Mouse (Mus musculus) midbrain, embryonic 15.5 days (tissue): ENCODE results near the gene Arsb. TPM values are rescaled to one million over a fixed set of nuclear protein-coding genes. Genes with fewer than 3 reads are reported as not detected.

Experiments used
- ATAC-seq: fragments of 200-750 bp; cut with Nextera tagmentation; replicated peaks from 2 replicates; pipeline ENCODE4 v1.8.0; 2017; ENCODE audit warnings: moderate TSS enrichment
- H3K27ac ChIP-seq: fragments of 300-500 bp; sonication (generic); 2 replicates; pipeline ENCODE4 v1.5.1; 2015; ENCODE audit warnings: mild to moderate bottlenecking, inconsistent platforms
- H3K27me3 ChIP-seq: fragments of 300-500 bp; sonication (generic); replicated peaks from 2 replicates; pipeline ENCODE4 v1.6.1; 2015; ENCODE audit warnings: inconsistent platforms
- H3K36me3 ChIP-seq: fragments of 300-500 bp; sonication (generic); replicated peaks from 2 replicates; pipeline ENCODE4 v1.6.1; 2015; ENCODE audit warnings: inconsistent platforms
- H3K4me1 ChIP-seq: fragments of 300-500 bp; sonication (generic); 2 replicates; pipeline ENCODE4 v1.6.1; 2015; ENCODE audit warnings: inconsistent platforms
- H3K4me2 ChIP-seq: fragments of 300-500 bp; sonication (generic); 2 replicates; pipeline ENCODE4 v1.6.1; 2015; ENCODE audit warnings: inconsistent platforms, mild to moderate bottlenecking, moderate library complexity
- H3K4me3 ChIP-seq: fragments of 300-500 bp; sonication (generic); 2 replicates; pipeline ENCODE4 v1.5.1; 2015; ENCODE audit warnings: mild to moderate bottlenecking, inconsistent platforms
- H3K9ac ChIP-seq: fragments of 300-500 bp; sonication (generic); 2 replicates; pipeline ENCODE4 v1.6.1; 2015; ENCODE audit warnings: mild to moderate bottlenecking, inconsistent platforms
- H3K9me3 ChIP-seq: fragments of 300-500 bp; sonication (generic); 2 replicates; pipeline ENCODE4 v1.6.1; 2016; ENCODE audit warnings: inconsistent platforms
- WGBS: fragments of 180-500 bp; shearing (Covaris S2); methylation state at CpG from one replicate; pipeline ENCODE4 v1.1.7; 2015; ENCODE audit warnings: mixed read lengths; 5-methylcytosine and 5-hydroxymethylcytosine counted together
- polyA plus RNA-seq: library from polyadenylated mRNA; unstranded; fragments of >200 nt; fragmentation: Nextera tagmentation; extraction: Ambion mirVana; gene quantifications from 2 replicates; pipeline ENCODE4 v1.2.1, GENCODE M21; 2015

Gene Arsb
- polyA plus RNA-seq, 1 experiment from 2014 or later: 9.3 TPM

DNA sequence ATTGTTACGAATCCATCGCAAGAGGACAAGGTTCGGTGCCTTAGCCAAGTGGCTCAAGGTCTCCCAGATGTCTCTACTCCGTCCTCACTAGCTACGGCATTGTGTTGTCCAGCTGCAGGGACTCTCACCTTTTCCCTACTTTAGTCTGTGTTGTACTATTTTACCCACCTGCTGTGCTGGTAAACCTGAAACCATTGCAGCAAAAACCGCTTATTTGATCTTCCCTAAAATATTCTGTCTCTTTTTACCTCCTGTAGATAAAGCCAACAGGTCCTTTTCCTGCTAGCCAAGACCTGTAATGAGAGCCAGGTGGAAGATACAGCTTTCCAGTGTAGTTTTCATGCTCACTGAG is 58.8 kb downstream of the Arsb start:
- Histone ChIP-seq H3K4me3 (no peak overlapping the region), H3K27me3 (no peaks in the 10 kb centered on the region), H3K27ac (no peak overlapping the region), H3K9me3 (no peaks in the 10 kb centered on the region), H3K9ac (no peak overlapping the region), H3K36me3 (no peaks in the 10 kb centered on the region), H3K4me1 (no peaks in the 10 kb centered on the region), H3K4me2 (no peak overlapping the region)
- 87% methylated on average over 6 of the region's 6 CpGs for WGBS
- no peak for ATAC-seq

GRCm38 (mm10) chr13:93837481-93838225 is 66.2 kb downstream of the Arsb start:
- no peaks in the 10 kb centered on the region for H3K36me3 ChIP-seq
- no peak for ATAC-seq
- no peaks in the 10 kb centered on the region for H3K27me3 ChIP-seq
- 87% methylated on average over 12 of the region's 12 CpGs for WGBS
- H3K27ac ChIP-seq: no peak overlapping the region
- H3K9me3 ChIP-seq: no peaks in the 10 kb centered on the region
- no peak overlapping the region for H3K4me3 ChIP-seq
- H3K9ac ChIP-seq: no peak overlapping the region
- no peak overlapping the region for H3K4me2 ChIP-seq
- H3K4me1 ChIP-seq: peaks cover 13% of the 10 kb centered on the region

DNA sequence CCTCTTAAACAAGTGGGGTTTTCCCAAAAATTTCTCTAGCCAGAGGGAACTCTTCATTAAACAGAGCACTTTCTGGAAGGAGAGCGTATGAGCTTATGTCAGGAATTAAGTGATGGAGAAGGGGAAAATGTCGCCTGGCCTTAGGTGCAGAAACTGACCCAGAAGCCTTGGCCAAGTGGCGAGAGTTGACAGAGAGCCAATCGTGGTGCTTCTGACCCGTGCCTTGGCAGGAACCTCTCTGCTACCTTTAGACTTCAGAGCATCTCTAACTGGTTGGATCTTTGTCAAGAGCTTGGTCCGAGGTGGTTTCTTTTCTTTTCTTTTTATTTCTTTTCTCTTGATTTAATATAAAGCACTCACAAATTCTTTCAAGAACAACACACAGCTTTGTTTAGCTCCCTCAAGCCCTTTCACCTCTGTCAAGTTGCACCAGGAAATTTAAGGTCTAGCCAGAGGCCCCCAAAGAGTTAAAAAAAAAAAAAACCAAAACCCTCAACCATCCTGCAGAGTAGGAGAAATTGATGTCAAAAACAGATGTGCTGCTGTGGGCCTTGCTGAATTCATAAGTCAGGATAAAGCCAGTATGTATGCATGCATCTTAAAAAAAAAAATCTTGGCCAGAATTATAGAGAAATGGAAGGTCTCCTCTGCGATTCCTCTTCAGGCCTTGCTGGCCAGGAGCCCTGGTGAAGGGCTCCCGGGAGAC is 67.2 kb downstream of the Arsb start:
- 48% methylated on average over 8 of the region's 8 CpGs for WGBS
- Histone ChIP-seq H3K4me3 (no peak overlapping the region), H3K27me3 (no peaks in the 10 kb centered on the region), H3K27ac (peak overlapping the region; percentile 73), H3K9ac (no peak overlapping the region), H3K9me3 (no peaks in the 10 kb centered on the region), H3K4me2 (no peak overlapping the region), H3K36me3 (no peaks in the 10 kb centered on the region), H3K4me1 (peaks cover 13% of the 10 kb centered on the region)
- no peak for ATAC-seq

- peak; percentile 94 for ATAC-seq
Observed at GRCm38 (mm10) chr13:93839137-93839630, 67.8 kb downstream of the Arsb start.

GRCm38 (mm10) chr13:93839721-93840120 is 68.3 kb downstream of the Arsb start:
- Histone ChIP-seq H3K4me2 (no peak overlapping the region), H3K4me3 (no peak overlapping the region), H3K27me3 (no peaks in the 10 kb centered on the region), H3K36me3 (no peaks in the 10 kb centered on the region), H3K9ac (no peak overlapping the region), H3K9me3 (no peaks in the 10 kb centered on the region), H3K4me1 (peaks cover 13% of the 10 kb centered on the region), H3K27ac (peak overlapping the region; percentile 73)
- no peak for ATAC-seq
- WGBS: 16% methylated on average over 2 of the region's 2 CpGs

More at GRCm38 (mm10) chr13:93839137-93839630, 67.8 kb downstream of the Arsb start:
- H3K27ac ChIP-seq: peak overlapping the region; percentile 73
- H3K4me2 ChIP-seq: no peak overlapping the region
- H3K27me3 ChIP-seq: no peaks in the 10 kb centered on the region
- H3K4me3 ChIP-seq: no peak overlapping the region
- no peaks in the 10 kb centered on the region for H3K9me3 ChIP-seq
- no peak overlapping the region for H3K9ac ChIP-seq
- WGBS: 13% methylated on average over 10 of the region's 10 CpGs
- H3K36me3 ChIP-seq: no peaks in the 10 kb centered on the region
- H3K4me1 ChIP-seq: peaks cover 13% of the 10 kb centered on the region

DNA sequence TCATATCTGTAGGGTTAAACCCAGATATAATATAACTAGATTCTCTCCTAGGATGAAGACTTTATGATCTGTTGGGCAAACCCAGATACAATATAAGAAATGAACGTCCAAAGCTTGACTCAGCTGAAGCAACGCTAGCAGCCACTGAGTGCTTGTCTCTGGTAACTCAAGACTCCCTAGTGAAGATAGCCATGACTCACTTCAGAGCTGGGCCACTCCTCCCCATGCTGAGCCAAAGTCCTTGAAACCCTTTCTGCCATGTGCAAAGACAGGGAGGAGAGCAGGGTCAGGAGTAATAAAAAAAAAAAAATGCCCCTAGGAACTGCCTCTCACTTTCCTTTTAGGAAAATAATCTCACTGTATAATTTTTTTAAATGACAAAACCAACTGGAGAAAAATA is 68.7 kb downstream of the Arsb start:
- H3K27ac ChIP-seq: no peak overlapping the region
- H3K27me3 ChIP-seq: no peaks in the 10 kb centered on the region
- ATAC-seq: no peak
- no peaks in the 10 kb centered on the region for H3K36me3 ChIP-seq
- no peak overlapping the region for H3K4me2 ChIP-seq
- H3K9ac ChIP-seq: no peak overlapping the region
- 67% methylated on average over 2 of the region's 2 CpGs for WGBS
- H3K4me1 ChIP-seq: peaks cover 13% of the 10 kb centered on the region
- H3K4me3 ChIP-seq: no peak overlapping the region
- H3K9me3 ChIP-seq: no peaks in the 10 kb centered on the region

DNA sequence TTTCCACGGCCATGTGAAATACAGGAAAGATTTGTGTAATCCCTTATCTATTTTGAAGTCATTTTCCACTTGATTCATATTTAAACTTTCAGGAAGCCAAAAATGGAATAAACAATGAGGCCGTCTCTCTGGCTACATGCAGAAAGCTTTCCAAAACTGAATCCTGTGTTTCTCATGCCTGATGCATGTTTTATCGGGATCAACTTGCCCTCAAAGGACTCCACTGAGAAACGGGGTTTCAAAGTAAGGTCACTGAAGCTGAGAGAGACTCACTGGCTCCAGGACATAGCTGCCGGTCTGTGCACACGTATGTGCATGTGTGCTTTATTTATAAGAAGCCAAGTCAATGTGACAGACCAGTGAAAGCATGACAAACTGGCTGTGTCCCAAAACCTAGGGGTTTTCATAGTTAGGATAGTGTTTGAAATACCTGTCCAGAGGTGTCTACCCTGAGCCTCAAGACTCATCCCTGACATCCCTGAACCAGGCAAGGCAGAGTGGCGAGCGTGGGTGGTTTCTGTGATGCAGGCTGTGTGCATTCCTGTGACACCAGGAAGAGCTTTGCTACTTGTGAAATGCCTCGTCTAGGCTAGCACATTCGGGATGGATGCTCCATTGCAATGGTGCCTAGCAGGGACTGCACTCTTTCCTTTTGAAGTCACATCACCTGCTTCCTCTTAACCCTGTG is 75.5 kb downstream of the Arsb start:
- Histone ChIP-seq H3K9me3 (no peaks in the 10 kb centered on the region), H3K36me3 (no peaks in the 10 kb centered on the region), H3K4me1 (peaks cover 1% of the 10 kb centered on the region; the same call in 1 of the 2 replicates), H3K9ac (no peak overlapping the region), H3K4me2 (no peak overlapping the region), H3K27ac (no peak overlapping the region), H3K27me3 (no peaks in the 10 kb centered on the region), H3K4me3 (no peak overlapping the region)
- 82% methylated on average over 10 of the region's 10 CpGs for whole genome bisulfite sequencing
- ATAC-seq: no peak

DNA sequence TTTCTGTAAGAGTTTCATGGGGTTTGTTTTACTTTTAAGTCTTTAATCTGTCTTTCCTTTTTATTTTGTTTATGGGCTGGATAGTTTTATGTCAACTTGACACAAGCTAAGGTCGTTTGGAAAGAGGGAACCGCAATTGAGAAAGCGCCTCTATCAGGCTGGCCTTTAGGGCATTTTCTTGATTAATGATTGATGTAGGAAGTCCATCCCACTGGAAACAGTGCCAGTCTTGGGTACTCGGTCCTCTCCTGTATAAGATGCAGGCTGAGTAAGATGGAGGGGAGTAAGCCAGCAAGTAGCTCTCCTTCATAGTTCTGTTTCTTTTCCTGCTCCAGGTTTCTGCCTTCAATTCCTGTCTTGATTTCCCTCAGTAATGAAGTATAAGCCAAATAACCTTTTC is 76.2 kb downstream of the Arsb start:
- no peaks in the 10 kb centered on the region for H3K27me3 ChIP-seq
- no peak overlapping the region for H3K4me3 ChIP-seq
- no peak overlapping the region for H3K9ac ChIP-seq
- no peaks in the 10 kb centered on the region for H3K36me3 ChIP-seq
- no peak overlapping the region for H3K27ac ChIP-seq
- no peak overlapping the region for H3K4me2 ChIP-seq
- H3K9me3 ChIP-seq: no peaks in the 10 kb centered on the region
- 76% methylated on average over 4 of the region's 4 CpGs for WGBS
- ATAC-seq: no peak
- peaks cover 6% of the 10 kb centered on the region for H3K4me1 ChIP-seq

GRCm38 (mm10) chr13:93848615-93849014 is 77.2 kb downstream of the Arsb start:
- ATAC-seq: no peak
- no peaks in the 10 kb centered on the region for H3K36me3 ChIP-seq
- no peak overlapping the region for H3K9ac ChIP-seq
- 91% methylated on average over 6 of the region's 6 CpGs for WGBS
- H3K4me2 ChIP-seq: no peak overlapping the region
- no peaks in the 10 kb centered on the region for H3K27me3 ChIP-seq
- H3K4me1 ChIP-seq: peaks cover 6% of the 10 kb centered on the region
- no peaks in the 10 kb centered on the region for H3K9me3 ChIP-seq
- H3K27ac ChIP-seq: no peak overlapping the region
- H3K4me3 ChIP-seq: no peak overlapping the region

DNA sequence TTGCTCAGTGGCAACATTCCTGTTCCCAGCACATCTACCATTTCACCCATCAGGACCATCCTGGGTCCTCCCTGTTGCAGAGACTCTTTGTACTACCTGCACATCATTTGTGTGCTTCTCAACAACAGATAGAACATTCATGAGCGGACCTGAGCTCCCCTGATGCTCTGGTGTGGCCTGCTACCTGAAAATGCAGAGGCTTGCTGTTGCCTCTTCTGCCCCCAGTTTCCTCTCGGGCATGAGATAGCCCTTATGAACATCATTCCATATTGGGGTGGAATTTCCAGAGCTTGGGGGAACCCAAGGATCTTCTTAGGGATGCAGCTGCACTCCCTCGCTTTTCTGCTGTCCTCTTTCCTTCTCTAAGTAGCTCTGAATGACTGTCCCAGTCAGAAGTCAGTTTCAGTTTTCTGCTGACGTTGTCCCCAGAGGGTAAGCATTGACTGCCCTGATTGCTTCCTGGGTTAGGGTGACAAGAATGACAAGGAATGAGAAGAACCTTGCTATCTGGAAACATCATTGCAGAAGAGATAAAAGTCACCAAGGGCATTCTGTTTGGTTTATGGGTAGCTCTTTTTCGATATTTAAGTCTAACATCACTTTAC is 78.4 kb downstream of the Arsb start:
- no peaks in the 10 kb centered on the region for H3K36me3 ChIP-seq
- no peak for ATAC-seq
- H3K9ac ChIP-seq: no peak overlapping the region
- no peak overlapping the region for H3K27ac ChIP-seq
- H3K4me1 ChIP-seq: peaks cover 6% of the 10 kb centered on the region
- H3K4me3 ChIP-seq: no peak overlapping the region
- H3K4me2 ChIP-seq: no peak overlapping the region
- H3K9me3 ChIP-seq: no peaks in the 10 kb centered on the region
- 81% methylated on average over 5 of the region's 5 CpGs for WGBS
- H3K27me3 ChIP-seq: no peaks in the 10 kb centered on the region

DNA sequence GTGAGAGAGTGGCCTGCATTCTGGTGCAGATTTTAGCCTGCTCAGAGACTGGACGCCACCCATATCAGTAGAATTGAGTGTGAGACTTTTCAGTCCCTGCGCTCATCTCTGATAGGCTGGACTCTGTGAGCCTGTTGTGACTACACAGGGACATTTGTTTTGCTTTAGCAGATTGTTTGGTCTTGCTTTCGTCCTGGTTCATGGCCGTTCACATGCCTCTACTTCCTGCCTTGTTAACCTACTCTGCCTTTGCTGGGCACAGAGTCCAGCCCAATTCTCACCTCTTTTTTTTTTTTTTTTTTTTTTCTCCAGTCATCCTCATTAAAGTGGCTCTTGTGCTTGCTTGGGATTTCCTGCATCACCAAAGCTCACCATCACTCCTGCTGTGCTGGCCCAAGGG is 79.2 kb downstream of the Arsb start:
- Histone ChIP-seq H3K4me2 (no peak overlapping the region), H3K27ac (no peak overlapping the region), H3K36me3 (no peaks in the 10 kb centered on the region), H3K4me1 (peaks cover 6% of the 10 kb centered on the region), H3K9me3 (no peaks in the 10 kb centered on the region), H3K4me3 (no peak overlapping the region), H3K27me3 (no peaks in the 10 kb centered on the region), H3K9ac (no peak overlapping the region)
- 83% methylated on average over 4 of the region's 4 CpGs for WGBS
- no peak for ATAC-seq

DNA sequence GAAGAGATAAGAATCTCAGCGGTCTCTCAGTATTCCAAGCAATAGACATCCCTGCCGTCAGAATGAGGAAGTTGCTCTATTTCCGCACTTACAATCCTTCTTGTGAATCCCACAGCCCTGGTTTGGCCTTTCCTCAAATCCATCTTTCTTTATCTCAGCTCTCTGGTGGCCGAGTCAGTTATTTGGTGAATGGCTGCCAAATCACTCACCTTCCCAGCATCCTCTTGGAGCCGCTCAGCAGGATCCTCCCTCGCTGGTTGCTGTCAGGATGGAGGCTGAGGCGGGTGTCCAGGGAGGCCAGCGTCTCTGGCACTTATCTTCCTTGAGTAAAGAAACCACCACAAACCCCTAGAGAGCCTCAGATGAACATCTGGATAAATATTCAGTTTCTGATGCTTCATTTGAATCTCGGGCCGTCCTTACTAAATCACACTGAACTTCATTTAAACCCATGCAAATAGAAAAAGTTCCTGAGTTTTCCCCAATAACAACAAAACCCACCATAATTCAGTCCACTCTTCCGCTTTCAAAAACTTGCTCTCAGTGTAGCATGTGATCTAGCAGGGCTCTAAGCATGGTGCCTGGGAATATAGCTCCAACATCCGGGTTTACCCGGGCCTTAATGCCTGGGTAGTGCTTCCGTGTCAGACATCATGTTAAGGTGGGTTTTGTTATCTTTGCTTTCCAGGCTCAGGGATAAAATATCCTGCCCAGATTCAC is 81.1 kb downstream of the Arsb start:
- Histone ChIP-seq H3K4me2 (no peak overlapping the region), H3K27ac (no peak overlapping the region), H3K4me3 (no peak overlapping the region), H3K36me3 (no peaks in the 10 kb centered on the region), H3K9ac (no peak overlapping the region), H3K9me3 (no peaks in the 10 kb centered on the region), H3K4me1 (peaks cover 6% of the 10 kb centered on the region), H3K27me3 (no peaks in the 10 kb centered on the region)
- no peak for ATAC-seq
- WGBS: 60% methylated on average over 14 of the region's 14 CpGs
